Mouse (Mus musculus) adrenal gland, adult 2 months (tissue): ENCODE data around the gene Cdc42ep3. TPM values are rescaled to one million over a fixed set of nuclear protein-coding genes. Genes with fewer than 3 reads are reported as not detected.

Experiments
- DNase-seq: peaks from one replicate; pipeline ENCODE4 v3.0.0; 2021
- polyA plus RNA-seq: library from polyadenylated mRNA; depleted of rRNA; stranded (reverse); fragments of >200 nt; gene quantifications from 2 replicates; pipeline ENCODE4 v1.2.3, GENCODE M21; 2012
- total RNA-seq, 2 experiments: library from RNA; stranded (reverse); gene quantifications; 2 replicates each; pipeline ENCODE4 v1.2.3; 2021

The Cdc42ep3 gene
- total and polyA plus RNA-seq, 3 experiments = 3.9 to 11.9 (median 6.9) TPM

- DNase-seq = no peak
These were observed 9.7 kb downstream of the Cdc42ep3 start for GRCm38 (mm10) chr17:79345001-79345709.

- DNase-seq = no peak
These were observed 11.5 kb downstream of the Cdc42ep3 start for GRCm38 (mm10) chr17:79343334-79343946.

- DNase-seq = no peak
These were observed 12.1 kb downstream of the Cdc42ep3 start for GRCm38 (mm10) chr17:79342639-79343333.

GRCm38 (mm10) chr17:79341946-79342470, 12.9 kb downstream of the Cdc42ep3 start:
- no peak for DNase-seq

GRCm38 (mm10) chr17:79337494-79337893, 17.4 kb downstream of the Cdc42ep3 start:
- no peak for DNase-seq

- no peak for DNase-seq
These were observed 20.2 kb downstream of the Cdc42ep3 start for GRCm38 (mm10) chr17:79334701-79335100.

GRCm38 (mm10) chr17:79333650-79334049, 21.2 kb downstream of the Cdc42ep3 start:
- no peak for DNase-seq

- DNase-seq = no peak
These were observed 22.0 kb downstream of the Cdc42ep3 start for GRCm38 (mm10) chr17:79332864-79333263.

GRCm38 (mm10) chr17:79330397-79330796, 24.5 kb downstream of the Cdc42ep3 start:
- DNase-seq = no peak

- no peak for DNase-seq
These were observed 28.0 kb downstream of the Cdc42ep3 start for GRCm38 (mm10) chr17:79326868-79327376.

GRCm38 (mm10) chr17:79317085-79317751, 37.7 kb downstream of the Cdc42ep3 start:
- DNase-seq = no peak

- no peak for DNase-seq
These were observed 39.3 kb downstream of the Cdc42ep3 start for GRCm38 (mm10) chr17:79315415-79316094.

GRCm38 (mm10) chr17:79310465-79310864, 44.4 kb downstream of the Cdc42ep3 start:
- DNase-seq = no peak

GRCm38 (mm10) chr17:79309506-79309905, 45.4 kb downstream of the Cdc42ep3 start:
- DNase-seq = no peak

GRCm38 (mm10) chr17:79305644-79306043, 49.2 kb downstream of the Cdc42ep3 start:
- DNase-seq = no peak

- DNase-seq = no peak
These were observed 51.0 kb downstream of the Cdc42ep3 start for GRCm38 (mm10) chr17:79303744-79304497.

GRCm38 (mm10) chr17:79303238-79303637, 51.7 kb downstream of the Cdc42ep3 start:
- no peak for DNase-seq

- DNase-seq = no peak
These were observed 55.0 kb downstream of the Cdc42ep3 start for GRCm38 (mm10) chr17:79299925-79300324.

GRCm38 (mm10) chr17:79298968-79299367, 55.9 kb downstream of the Cdc42ep3 start:
- no peak for DNase-seq

- no peak for DNase-seq
These were observed 59.0 kb downstream of the Cdc42ep3 start for GRCm38 (mm10) chr17:79295926-79296325.

- DNase-seq = no peak
These were observed 63.2 kb downstream of the Cdc42ep3 start for GRCm38 (mm10) chr17:79291672-79292071.
